Mouse (Mus musculus) lung, embryonic 15.5 days (tissue): ENCODE measurements around the gene Setx. TPM values are rescaled to one million over a fixed set of nuclear protein-coding genes. Genes with fewer than 3 reads are reported as not detected.
"Not testable (repeated sequence)": the region's sequence is repeated elsewhere in the genome, so short reads cannot be mapped to it uniquely, and the experiment has no call there.

Experiments used
- ATAC-seq: fragments of 200-750 bp; cut with Nextera tagmentation; 2 replicates; pipeline ENCODE4 v1.8.0; 2017; ENCODE audit warnings: moderate number of reproducible peaks, borderline replicate concordance; ENCODE audit not compliant: low FRiP score, low TSS enrichment; ENCODE audit errors: extremely low read depth
- H3K27ac ChIP-seq: fragments of 300-500 bp; sonication (generic); 2 replicates; pipeline ENCODE4 v1.5.1; 2015; ENCODE audit warnings: moderate library complexity, mild to moderate bottlenecking, inconsistent platforms
- H3K27me3 ChIP-seq: fragments of 300-500 bp; sonication (generic); 2 replicates; pipeline ENCODE4 v1.6.1; 2015; ENCODE audit warnings: inconsistent platforms
- H3K36me3 ChIP-seq: fragments of 300-500 bp; sonication (generic); 2 replicates; pipeline ENCODE4 v1.6.1; 2015; ENCODE audit warnings: inconsistent platforms
- H3K4me1 ChIP-seq: fragments of 300-500 bp; sonication (generic); 2 replicates; pipeline ENCODE4 v1.6.1; 2015; ENCODE audit warnings: inconsistent platforms
- H3K4me2 ChIP-seq: fragments of 300-500 bp; sonication (generic); 2 replicates; pipeline ENCODE4 v1.6.1; 2015; ENCODE audit warnings: inconsistent platforms, mild to moderate bottlenecking, moderate library complexity
- H3K4me3 ChIP-seq: fragments of 300-500 bp; sonication (generic); 2 replicates; pipeline ENCODE4 v1.5.1; 2015; ENCODE audit warnings: mild to moderate bottlenecking, inconsistent platforms
- H3K9ac ChIP-seq: fragments of 300-500 bp; sonication (generic); 2 replicates; pipeline ENCODE4 v1.6.1; 2015; ENCODE audit warnings: inconsistent platforms
- H3K9me3 ChIP-seq: fragments of 300-500 bp; sonication (generic); 2 replicates; pipeline ENCODE4 v1.6.1; 2016; ENCODE audit warnings: inconsistent platforms
- WGBS: fragments of 180-500 bp; shearing (Covaris S2); methylation state at CpG from one replicate; pipeline ENCODE4 v1.1.7; 2015; 5-methylcytosine and 5-hydroxymethylcytosine counted together
- polyA plus RNA-seq: library from polyadenylated mRNA; unstranded; fragments of >200 nt; fragmentation: Nextera tagmentation; extraction: Ambion mirVana; gene quantifications from 2 replicates; pipeline ENCODE4 v1.2.1, GENCODE M21; 2015

The Setx gene
- polyA plus RNA-seq, 1 experiment from 2014 or later, result 13.6 TPM

DNA sequence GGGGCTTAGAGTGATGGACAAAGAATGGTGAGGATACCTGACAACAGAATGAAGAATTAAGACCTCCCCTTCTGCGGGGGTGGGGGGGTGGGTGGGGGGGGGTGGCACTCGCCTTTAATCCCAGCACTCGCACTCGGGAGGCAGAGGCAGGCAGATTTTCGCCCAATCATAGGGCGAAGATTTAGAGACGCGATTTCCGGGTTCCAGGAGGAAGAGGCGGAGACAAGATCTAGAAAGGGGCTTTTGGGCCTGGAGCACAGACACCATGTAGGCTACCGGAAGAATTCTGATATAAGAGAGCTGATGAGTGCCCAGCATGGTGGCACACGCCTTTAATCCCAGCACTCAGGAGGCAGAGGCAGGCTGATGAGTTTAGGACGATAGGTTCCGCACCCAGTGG lies 24.3 kb upstream of the Setx start:
- 84% methylated on average over 14 of the region's 14 CpGs for WGBS
- no peaks in the 10 kb centered on the region for H3K36me3 ChIP-seq
- no peaks in the 10 kb centered on the region for H3K4me1 ChIP-seq
- no peak overlapping the region for H3K4me3 ChIP-seq
- no peak overlapping the region for H3K4me2 ChIP-seq
- no peak for ATAC-seq
- H3K27me3 ChIP-seq, result no peaks in the 10 kb centered on the region
- no peak overlapping the region for H3K9ac ChIP-seq
- H3K27ac ChIP-seq, result no peak overlapping the region
- H3K9me3 ChIP-seq, result no peaks in the 10 kb centered on the region

DNA sequence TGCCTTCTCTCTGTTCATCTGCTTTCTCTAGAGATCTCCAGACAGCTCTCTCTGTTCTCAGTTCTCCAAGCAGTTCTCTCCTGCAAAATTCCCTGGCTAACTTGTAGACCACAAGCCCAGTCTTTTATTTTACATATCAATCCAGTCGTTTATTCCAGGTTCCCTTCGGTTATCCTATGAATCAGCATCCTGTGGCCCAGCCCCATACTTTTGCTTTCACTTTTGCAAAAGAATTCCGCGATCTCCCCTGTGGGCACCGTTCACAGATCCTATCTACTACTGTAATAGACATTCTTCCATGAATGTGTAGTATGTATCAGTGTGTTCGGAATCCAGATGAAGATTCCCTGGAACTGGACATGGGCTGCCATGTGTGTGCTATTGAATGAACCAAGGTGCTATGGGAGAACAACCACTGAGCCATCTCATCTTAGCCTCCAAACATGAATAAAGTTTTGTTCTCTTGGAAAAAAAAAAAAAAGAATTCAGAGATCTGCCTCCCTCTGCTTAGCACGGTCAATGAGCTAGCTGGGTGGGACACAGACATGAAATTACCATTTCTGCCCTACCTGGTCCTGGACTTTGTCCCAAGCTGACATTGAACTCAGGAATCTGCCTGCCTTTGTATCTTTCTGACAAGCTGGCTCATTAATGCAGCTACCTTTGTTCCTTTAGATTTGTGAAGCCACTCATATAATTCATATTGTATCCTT lies 23.0 kb upstream of the Setx start:
- H3K9ac ChIP-seq, result no peak overlapping the region
- H3K4me2 ChIP-seq, result peak overlapping the region; percentile 21
- H3K36me3 ChIP-seq, result no peaks in the 10 kb centered on the region
- 65% methylated on average over 7 of the region's 7 CpGs for WGBS
- no peaks in the 10 kb centered on the region for H3K4me1 ChIP-seq
- H3K4me3 ChIP-seq, result no peak overlapping the region
- H3K27me3 ChIP-seq, result no peaks in the 10 kb centered on the region
- no peak for ATAC-seq
- no peaks in the 10 kb centered on the region for H3K9me3 ChIP-seq
- no peak overlapping the region for H3K27ac ChIP-seq

DNA sequence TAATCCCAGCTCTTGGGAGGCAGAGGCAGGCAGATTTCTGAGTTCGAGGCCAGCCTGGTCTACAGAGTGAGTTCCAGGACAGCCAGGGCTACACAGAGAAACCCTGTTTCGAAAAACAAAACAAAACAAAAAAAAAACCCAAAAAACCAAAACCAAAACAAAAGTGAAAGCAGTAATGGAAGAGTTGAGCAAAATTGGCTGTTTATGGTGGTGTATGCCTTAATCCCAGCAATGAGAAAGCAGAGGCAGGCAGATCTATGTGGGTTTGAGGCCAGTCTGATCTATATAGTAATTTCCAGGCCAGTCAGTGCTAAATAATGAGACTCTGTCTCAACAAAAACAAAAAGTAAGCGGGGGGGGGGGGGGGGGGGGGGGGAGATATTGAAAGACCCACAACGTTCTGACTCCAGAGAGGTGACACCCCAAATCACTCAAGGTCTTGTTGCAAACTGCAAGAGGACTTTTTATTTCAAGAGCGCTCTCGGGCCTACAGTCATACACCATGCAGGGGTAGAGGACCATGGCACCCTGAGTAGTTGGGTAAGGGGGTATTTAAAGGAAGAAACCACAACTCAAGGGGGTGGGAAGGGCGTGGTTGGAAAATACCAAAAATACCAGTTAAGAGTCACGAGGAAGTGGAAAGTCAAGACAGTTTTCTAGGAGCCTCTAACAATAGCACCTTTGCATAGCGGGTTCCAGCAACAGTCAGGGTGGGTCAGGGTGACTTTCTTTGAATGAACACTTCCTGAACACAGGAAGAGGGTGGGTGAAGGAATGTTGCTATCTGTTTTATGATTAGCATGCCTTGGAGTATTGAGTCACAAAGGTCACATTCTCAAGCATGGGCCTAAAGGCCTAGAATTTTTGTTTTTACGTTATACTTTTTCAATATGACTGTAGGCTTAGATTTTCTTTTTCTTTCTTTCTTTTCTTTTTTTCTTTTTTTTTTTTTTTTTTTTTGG lies 21.3 kb upstream of the Setx start:
- not testable (repeated sequence) for H3K9ac ChIP-seq, H3K27ac ChIP-seq, H3K9me3 ChIP-seq, H3K36me3 ChIP-seq, H3K4me3 ChIP-seq, H3K4me1 ChIP-seq, ATAC-seq, H3K4me2 ChIP-seq, H3K27me3 ChIP-seq
- 70% methylated on average over 10 of the region's 10 CpGs for WGBS

DNA sequence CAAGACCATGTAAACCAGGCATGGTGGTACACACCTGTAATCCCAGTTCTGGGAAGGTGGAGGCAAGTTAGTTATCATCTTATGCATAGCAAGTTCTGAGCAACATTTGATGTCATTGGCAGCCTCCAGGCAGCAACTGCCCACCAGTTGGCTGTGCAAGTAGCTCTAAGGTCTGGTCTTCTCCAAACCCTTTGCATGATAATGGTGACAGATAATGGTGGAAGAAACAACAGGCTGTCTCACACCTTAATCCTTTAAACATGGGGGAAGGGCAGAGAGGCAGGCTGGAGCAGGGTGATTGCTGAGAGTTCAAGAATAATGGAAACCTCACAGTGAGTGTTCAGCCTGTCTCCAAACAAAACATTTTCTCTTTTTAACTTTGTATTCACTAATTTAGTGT lies 3.0 kb upstream of the Setx start:
- Histone ChIP-seq H3K9ac (no peak overlapping the region), H3K4me2 (no peak overlapping the region), H3K4me1 (peaks cover 7% of the 10 kb centered on the region), H3K4me3 (no peak overlapping the region), H3K36me3 (no peaks in the 10 kb centered on the region), H3K27me3 (no peaks in the 10 kb centered on the region), H3K27ac (no peak overlapping the region), H3K9me3 (no peaks in the 10 kb centered on the region)
- ATAC-seq, result no peak

DNA sequence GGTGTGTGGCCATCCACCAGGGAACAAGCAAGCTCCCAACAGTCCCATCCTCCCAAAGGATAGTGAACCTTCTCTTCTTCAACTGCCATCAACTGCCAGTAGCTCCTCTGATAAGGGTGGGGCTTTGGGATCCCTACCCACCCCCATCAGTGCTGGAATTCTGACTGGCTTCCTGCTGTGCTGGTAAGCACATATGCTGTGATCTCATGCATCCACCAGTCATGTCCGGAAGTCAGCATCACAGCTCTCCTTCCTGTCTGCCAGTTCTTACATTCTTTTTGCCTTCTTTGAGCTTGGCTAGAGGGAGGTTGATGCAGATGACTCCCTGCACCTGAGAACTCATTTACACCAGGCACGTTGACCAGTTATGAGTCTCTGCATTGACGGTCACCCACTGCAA lies 1.5 kb upstream of the Setx start:
- H3K4me2 ChIP-seq, result no peak overlapping the region
- ATAC-seq, result no peak
- no peak overlapping the region for H3K9ac ChIP-seq
- no peak overlapping the region for H3K4me3 ChIP-seq
- 60% methylated on average over 3 of the region's 3 CpGs for WGBS
- H3K4me1 ChIP-seq, result peaks cover 17% of the 10 kb centered on the region
- H3K27me3 ChIP-seq, result no peaks in the 10 kb centered on the region
- no peaks in the 10 kb centered on the region for H3K9me3 ChIP-seq
- peak overlapping the region; percentile 50; the same call in 1 of the 2 replicates for H3K27ac ChIP-seq
- H3K36me3 ChIP-seq, result 0 out of 2 replicates have a peak, but pooled peaks cover 7% of the 10 kb centered on the region

DNA sequence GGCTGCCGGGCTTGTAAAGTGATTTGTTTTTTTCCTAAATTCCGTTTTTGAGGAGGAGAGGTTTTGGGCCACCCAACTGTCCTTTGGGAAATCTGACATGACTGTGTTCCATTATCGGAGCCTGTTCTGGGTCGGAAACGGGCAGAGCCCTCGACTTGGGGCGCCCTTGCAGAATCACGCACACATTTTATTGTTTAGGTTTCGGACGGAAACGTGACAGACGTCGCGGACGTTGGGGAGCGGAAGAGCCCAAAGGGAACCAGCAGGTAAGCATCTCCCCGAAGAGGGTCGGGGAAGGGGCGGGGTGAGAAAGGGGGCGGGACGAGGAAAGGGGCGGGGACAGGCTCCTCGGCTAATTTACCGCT lies 572 bp downstream of the Setx start:
- Histone ChIP-seq H3K4me2 (peak overlapping the region; percentile 68), H3K9ac (peak overlapping the region; percentile 25), H3K36me3 (peaks cover 16% of the 10 kb centered on the region), H3K4me1 (peaks cover 17% of the 10 kb centered on the region), H3K27ac (peak overlapping the region; percentile 78), H3K9me3 (no peaks in the 10 kb centered on the region), H3K4me3 (peak overlapping the region; percentile 87), H3K27me3 (no peaks in the 10 kb centered on the region)
- no peak for ATAC-seq
- under 1% methylated on average over 24 of the region's 24 CpGs for WGBS

DNA sequence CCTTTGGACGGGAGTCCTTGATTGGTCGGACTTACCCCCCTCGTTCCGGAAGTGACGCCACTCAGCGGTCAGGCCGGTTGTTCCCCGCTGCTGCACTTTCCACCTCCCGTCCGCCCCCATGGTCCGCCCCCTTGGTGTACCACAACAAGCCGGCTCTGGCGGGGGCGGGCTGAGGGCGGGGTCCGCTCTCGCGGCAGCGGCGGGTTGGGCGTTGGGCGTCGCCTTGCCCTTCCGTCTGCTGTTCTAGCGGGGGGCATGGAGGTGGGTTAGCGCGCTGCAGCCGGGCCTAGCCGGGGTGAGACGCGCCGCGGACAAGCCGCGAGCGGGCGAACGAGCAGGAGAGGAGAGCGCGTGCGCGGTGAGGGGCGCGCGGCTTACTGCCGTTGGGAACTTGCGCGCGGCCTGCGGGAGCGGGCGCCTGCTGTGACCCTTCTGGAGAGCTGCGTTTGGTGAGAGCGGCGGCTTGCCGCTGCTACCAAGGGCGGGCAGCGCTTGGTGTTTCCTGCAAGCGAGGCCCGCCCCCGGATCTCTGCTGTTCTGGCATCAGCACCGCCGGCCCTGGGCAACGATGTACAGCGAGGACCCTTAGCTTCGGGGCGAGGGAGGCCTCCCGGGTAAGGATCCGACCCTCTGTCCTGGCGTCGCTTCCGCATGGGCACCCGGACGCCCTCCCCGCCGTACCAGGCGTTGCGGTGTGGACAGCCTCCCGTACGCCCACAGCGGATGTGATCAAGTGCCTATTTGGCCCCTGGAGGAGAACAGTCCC lies 1.1 kb downstream of the Setx start:
- peak overlapping the region; percentile 68 for H3K4me2 ChIP-seq
- H3K27ac ChIP-seq, result peak overlapping the region; percentile 96
- H3K27me3 ChIP-seq, result no peaks in the 10 kb centered on the region
- under 1% methylated on average over 75 of the region's 81 CpGs for WGBS
- peaks cover 17% of the 10 kb centered on the region for H3K4me1 ChIP-seq
- H3K36me3 ChIP-seq, result peaks cover 22% of the 10 kb centered on the region
- H3K9me3 ChIP-seq, result no peaks in the 10 kb centered on the region
- peak overlapping the region; percentile 87 for H3K9ac ChIP-seq
- peak overlapping the region; percentile 87 for H3K4me3 ChIP-seq
- peak; percentile 99 for ATAC-seq

DNA sequence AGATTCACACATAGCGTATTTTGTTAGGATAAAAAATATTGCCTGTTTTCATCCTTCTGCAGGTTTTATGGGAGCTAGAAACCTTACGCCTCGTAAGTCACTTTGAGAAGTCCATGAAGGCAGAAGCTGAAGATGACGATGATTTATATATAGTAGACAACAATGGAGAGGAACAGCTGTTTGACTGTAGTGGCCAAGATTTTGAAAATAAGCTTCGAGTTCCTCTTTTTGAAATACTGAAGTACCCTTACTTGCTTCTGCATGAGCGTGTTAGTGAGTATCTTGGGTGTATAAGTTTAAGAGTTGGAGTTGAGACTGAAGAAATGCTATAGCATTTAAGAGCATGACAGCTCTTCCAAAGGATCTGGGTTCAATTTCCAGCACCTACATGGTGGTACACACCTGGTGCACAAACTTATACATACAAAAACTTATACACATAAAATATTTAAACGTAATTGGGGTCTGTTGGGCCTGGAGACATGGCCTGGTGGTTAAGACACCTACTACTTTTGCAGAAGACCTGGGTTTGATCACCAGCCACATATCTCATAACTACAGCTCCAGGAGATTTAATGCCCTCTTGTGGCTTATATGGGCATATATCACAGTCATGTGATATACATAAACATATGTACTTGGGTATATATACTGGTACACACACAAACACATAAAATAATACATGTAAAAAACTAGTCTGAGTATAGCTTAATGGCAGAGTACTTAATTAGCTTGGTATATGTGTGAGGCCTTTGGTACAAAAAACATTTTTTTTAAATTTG lies 6.3 kb downstream of the Setx start:
- H3K4me2 ChIP-seq, result no peak overlapping the region
- no peak overlapping the region for H3K27ac ChIP-seq
- H3K36me3 ChIP-seq, result peaks cover 57% of the 10 kb centered on the region
- 92% methylated on average over 7 of the region's 7 CpGs for WGBS
- ATAC-seq, result no peak
- H3K4me1 ChIP-seq, result peaks cover 10% of the 10 kb centered on the region
- H3K27me3 ChIP-seq, result no peaks in the 10 kb centered on the region
- H3K4me3 ChIP-seq, result no peak overlapping the region
- H3K9ac ChIP-seq, result no peak overlapping the region
- no peaks in the 10 kb centered on the region for H3K9me3 ChIP-seq

DNA sequence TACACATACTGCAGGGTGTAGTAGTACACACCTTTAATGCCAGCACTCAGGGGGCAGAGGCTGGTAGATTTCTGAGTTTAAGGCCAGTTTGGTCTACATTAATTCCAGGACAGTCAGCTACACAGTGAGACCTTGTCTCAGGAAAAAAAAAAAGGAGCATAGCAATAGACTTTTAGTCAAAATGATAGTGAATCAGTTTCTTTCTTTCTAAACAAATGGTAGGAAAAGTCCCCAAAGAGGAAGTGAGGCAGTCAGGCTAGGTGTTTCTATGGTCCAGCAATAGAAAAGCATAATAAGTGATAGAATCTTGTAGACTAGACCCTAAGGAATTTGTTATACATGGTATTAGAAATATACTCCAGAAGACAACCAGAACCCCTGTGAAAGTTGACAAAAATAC lies 11.2 kb downstream of the Setx start:
- no peak overlapping the region for H3K27ac ChIP-seq
- no peak for ATAC-seq
- no peak overlapping the region for H3K4me2 ChIP-seq
- no peaks in the 10 kb centered on the region for H3K9me3 ChIP-seq
- no peak overlapping the region for H3K4me3 ChIP-seq
- peaks cover 65% of the 10 kb centered on the region for H3K36me3 ChIP-seq
- H3K27me3 ChIP-seq, result no peaks in the 10 kb centered on the region
- H3K4me1 ChIP-seq, result no peaks in the 10 kb centered on the region
- no peak overlapping the region for H3K9ac ChIP-seq

DNA sequence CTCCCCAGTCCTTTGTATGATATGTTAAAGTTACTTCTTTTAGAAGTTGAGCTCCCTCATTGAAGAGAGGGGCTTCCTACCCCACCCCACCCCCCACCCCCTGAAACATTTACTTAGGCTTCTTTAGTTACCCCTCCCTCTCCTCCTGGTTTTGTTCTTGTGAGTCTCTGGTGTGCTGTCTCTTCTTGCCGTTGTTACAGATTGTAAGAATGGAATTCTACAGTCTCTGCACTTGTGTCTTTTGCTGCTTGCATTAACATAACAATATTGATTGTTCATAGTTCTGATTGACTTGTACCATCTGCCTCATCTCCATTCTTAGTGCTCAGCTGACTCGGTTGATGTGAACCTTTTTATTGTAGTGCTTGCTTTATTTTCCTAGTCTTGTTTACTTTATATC lies 28.0 kb downstream of the Setx start:
- Histone ChIP-seq H3K4me1 (no peaks in the 10 kb centered on the region), H3K36me3 (peaks cover 59% of the 10 kb centered on the region), H3K27me3 (no peaks in the 10 kb centered on the region), H3K4me3 (no peak overlapping the region), H3K9ac (no peak overlapping the region), H3K4me2 (no peak overlapping the region), H3K27ac (no peak overlapping the region), H3K9me3 (no peaks in the 10 kb centered on the region)
- WGBS, result 69% methylated on average over 2 of the region's 2 CpGs
- no peak for ATAC-seq

DNA sequence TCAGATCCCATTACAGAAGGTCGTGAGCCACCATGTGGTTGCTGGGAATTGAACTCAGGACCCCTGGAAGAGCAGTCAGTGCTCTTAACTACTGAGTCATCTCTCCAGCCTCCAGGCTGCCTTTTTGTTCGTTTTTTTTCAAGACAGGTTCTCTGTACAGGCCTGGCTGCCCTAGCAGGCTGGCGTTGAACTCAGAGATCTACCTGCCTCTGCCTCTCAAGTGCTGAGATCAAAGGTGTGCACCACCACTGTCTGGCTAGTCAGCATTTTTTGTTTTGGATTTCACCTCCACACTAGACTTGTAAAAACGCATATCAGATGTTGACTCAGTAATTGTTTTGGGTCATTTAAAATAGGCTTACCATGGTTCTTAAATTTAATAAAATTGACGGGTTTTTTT lies 44.1 kb downstream of the Setx start:
- 88% methylated on average over 5 of the region's 5 CpGs for WGBS
- no peak for ATAC-seq

More for the DNA sequence above, 44.1 kb downstream of the Setx start:
- no peaks in the 10 kb centered on the region for H3K9me3 ChIP-seq
- peaks cover 70% of the 10 kb centered on the region for H3K36me3 ChIP-seq
- no peak overlapping the region for H3K9ac ChIP-seq
- H3K4me2 ChIP-seq, result no peak overlapping the region
- no peak overlapping the region for H3K4me3 ChIP-seq
- H3K27ac ChIP-seq, result no peak overlapping the region
- H3K27me3 ChIP-seq, result no peaks in the 10 kb centered on the region
- H3K4me1 ChIP-seq, result no peaks in the 10 kb centered on the region
